Mouse (Mus musculus) layer of hippocampus, adult 18-20 months (tissue): ENCODE data around the gene Dapk1. TPM values are rescaled to one million over a fixed set of nuclear protein-coding genes. Genes with fewer than 3 reads are reported as not detected.
A peak's percentile ranks its signal among the peaks of the same experiment; 100 is the strongest.

Experiments
- DNase-seq, 2 experiments: peaks; one replicate each; pipeline ENCODE4 v3.0.0; 2022; ENCODE audit warnings: low spot score in 2 of 2
- total RNA-seq, 2 experiments: library from RNA; stranded (reverse); gene quantifications; 2 replicates each; pipeline ENCODE4 v1.2.3; 2021

Dapk1 gene
- total RNA-seq, 2 experiments from 2014 or later: 138 to 142 TPM

- DNase-seq: no peak
Measured at GRCm38 (mm10) chr13:60662493-60663177, 60.9 kb downstream of the Dapk1 start.

- no peak for DNase-seq
Measured at GRCm38 (mm10) chr13:60664058-60664457, 62.3 kb downstream of the Dapk1 start.

- DNase-seq: no peak
Measured at GRCm38 (mm10) chr13:60664816-60665215, 63.1 kb downstream of the Dapk1 start.

GRCm38 (mm10) chr13:60665402-60665801 lies 63.7 kb downstream of the Dapk1 start:
- no peak for DNase-seq

- no peak for DNase-seq
Measured at GRCm38 (mm10) chr13:60668036-60668435, 66.3 kb downstream of the Dapk1 start.

GRCm38 (mm10) chr13:60670605-60671004 lies 68.9 kb downstream of the Dapk1 start:
- DNase-seq: no peak

- DNase-seq: no peak
Measured at GRCm38 (mm10) chr13:60671235-60671634, 69.5 kb downstream of the Dapk1 start.

GRCm38 (mm10) chr13:60672287-60672686 lies 70.5 kb downstream of the Dapk1 start:
- no peak for DNase-seq

- no peak for DNase-seq
Measured at GRCm38 (mm10) chr13:60672882-60673675, 71.3 kb downstream of the Dapk1 start.

- DNase-seq: no peak
Measured at GRCm38 (mm10) chr13:60674301-60674700, 72.6 kb downstream of the Dapk1 start.

- DNase-seq: no peak
Measured at GRCm38 (mm10) chr13:60674911-60675310, 73.2 kb downstream of the Dapk1 start.

GRCm38 (mm10) chr13:60675416-60675815 lies 73.7 kb downstream of the Dapk1 start:
- DNase-seq: no peak

GRCm38 (mm10) chr13:60678912-60679311 lies 77.2 kb downstream of the Dapk1 start:
- no peak for DNase-seq

- no peak for DNase-seq
Measured at GRCm38 (mm10) chr13:60682714-60683695, 81.3 kb downstream of the Dapk1 start.

- no peak for DNase-seq
Measured at GRCm38 (mm10) chr13:60684050-60684760, 82.5 kb downstream of the Dapk1 start.

GRCm38 (mm10) chr13:60684806-60685205 lies 83.1 kb downstream of the Dapk1 start:
- peak in 1 of 2 experiments; percentile 61 for DNase-seq

GRCm38 (mm10) chr13:60685216-60685615 lies 83.5 kb downstream of the Dapk1 start:
- DNase-seq: peak in 1 of 2 experiments; percentile 60

GRCm38 (mm10) chr13:60686024-60686663 lies 84.4 kb downstream of the Dapk1 start:
- no peak for DNase-seq

- peak in 1 of 2 experiments; percentile 83 for DNase-seq
Measured at GRCm38 (mm10) chr13:60686967-60687366, 85.2 kb downstream of the Dapk1 start.

- no peak for DNase-seq
Measured at GRCm38 (mm10) chr13:60687462-60687861, 85.7 kb downstream of the Dapk1 start.
